Mouse (Mus musculus) lung, embryonic 16.5 days (tissue): ENCODE results near the gene Defb48. TPM values are rescaled to one million over a fixed set of nuclear protein-coding genes. Genes with fewer than 3 reads are reported as not detected.
A peak's percentile ranks its signal among the peaks of the same experiment; 100 is the strongest.

Source experiments
- ATAC-seq: fragments of 200-750 bp; cut with Nextera tagmentation; 2 replicates; pipeline ENCODE4 v1.8.0; 2017; ENCODE audit warnings: low read depth, mild to moderate bottlenecking, moderate library complexity
- H3K27ac ChIP-seq: fragments of 300-500 bp; sonication (generic); 2 replicates; pipeline ENCODE4 v1.5.1; 2014; ENCODE audit warnings: mild to moderate bottlenecking, control low read depth, low read length
- H3K27me3 ChIP-seq: fragments of 300-500 bp; sonication (generic); 2 replicates; pipeline ENCODE4 v1.6.1; 2014; ENCODE audit warnings: low read depth, low read length, mixed read lengths; ENCODE audit not compliant: control insufficient read depth, insufficient read depth
- H3K36me3 ChIP-seq: fragments of 300-500 bp; sonication (generic); 2 replicates; pipeline ENCODE4 v1.6.1; 2014; ENCODE audit warnings: low read length; ENCODE audit not compliant: control insufficient read depth, insufficient read depth
- H3K4me1 ChIP-seq: fragments of 300-500 bp; sonication (generic); replicated peaks from 2 replicates; pipeline ENCODE4 v1.6.1; 2014; ENCODE audit warnings: low read length, mixed read lengths; ENCODE audit not compliant: control insufficient read depth, insufficient read depth
- H3K4me2 ChIP-seq: fragments of 300-500 bp; sonication (generic); 2 replicates; pipeline ENCODE4 v1.6.1; 2014; ENCODE audit warnings: low read depth, low read length, control low read depth
- H3K4me3 ChIP-seq: fragments of 300-500 bp; sonication (generic); 2 replicates; pipeline ENCODE4 v1.5.1; 2014; ENCODE audit warnings: mild to moderate bottlenecking, low read length, control low read depth
- H3K9ac ChIP-seq: fragments of 300-500 bp; sonication (generic); 2 replicates; pipeline ENCODE4 v1.6.1; 2014; ENCODE audit warnings: low read length, control low read depth
- H3K9me3 ChIP-seq: fragments of 300-500 bp; sonication (generic); 2 replicates; pipeline ENCODE4 v1.6.1; 2016; ENCODE audit warnings: low read length; ENCODE audit not compliant: control insufficient read depth
- WGBS: fragments of 180-500 bp; shearing (Covaris S2); extraction: QIAGEN DNeasy Blood & Tissue Kit; methylation state at CpG from one replicate; pipeline ENCODE4 v1.1.7; 2014; 5-methylcytosine and 5-hydroxymethylcytosine counted together
- polyA plus RNA-seq: library from polyadenylated mRNA; unstranded; fragments of >200 nt; fragmentation: Nextera tagmentation; extraction: Ambion mirVana; gene quantifications from 2 replicates; pipeline ENCODE4 v1.2.1, GENCODE M21; 2015

The Defb48 gene
- polyA plus RNA-seq, 1 experiment from 2014 or later, result not detected

GRCm38 (mm10) chr14:62991271-62991670 is 7.0 kb upstream of the Defb48 start:
- 39% methylated on average over 3 of the region's 3 CpGs for WGBS
- no peaks in the 10 kb centered on the region for H3K4me1 ChIP-seq
- 0 out of 2 replicates have a peak, but pooled peaks have one; percentile 47 for ATAC-seq
- no peaks in the 10 kb centered on the region for H3K9me3 ChIP-seq
- H3K27ac ChIP-seq, result no peak overlapping the region
- H3K27me3 ChIP-seq, result no peaks in the 10 kb centered on the region
- no peak overlapping the region for H3K4me2 ChIP-seq
- no peak overlapping the region for H3K4me3 ChIP-seq
- no peak overlapping the region for H3K9ac ChIP-seq
- H3K36me3 ChIP-seq, result no peaks in the 10 kb centered on the region

- 57% methylated on average over 1 of the region's 1 CpGs for WGBS
- H3K27me3 ChIP-seq, result no peaks in the 10 kb centered on the region
- no peak overlapping the region for H3K4me2 ChIP-seq
- no peaks in the 10 kb centered on the region for H3K4me1 ChIP-seq
- no peak overlapping the region for H3K9ac ChIP-seq
- H3K9me3 ChIP-seq, result no peaks in the 10 kb centered on the region
- no peak for ATAC-seq
- no peak overlapping the region for H3K4me3 ChIP-seq
- H3K27ac ChIP-seq, result no peak overlapping the region
- no peaks in the 10 kb centered on the region for H3K36me3 ChIP-seq
Measured at GRCm38 (mm10) chr14:62979815-62980214, 4.5 kb downstream of the Defb48 start.

DNA sequence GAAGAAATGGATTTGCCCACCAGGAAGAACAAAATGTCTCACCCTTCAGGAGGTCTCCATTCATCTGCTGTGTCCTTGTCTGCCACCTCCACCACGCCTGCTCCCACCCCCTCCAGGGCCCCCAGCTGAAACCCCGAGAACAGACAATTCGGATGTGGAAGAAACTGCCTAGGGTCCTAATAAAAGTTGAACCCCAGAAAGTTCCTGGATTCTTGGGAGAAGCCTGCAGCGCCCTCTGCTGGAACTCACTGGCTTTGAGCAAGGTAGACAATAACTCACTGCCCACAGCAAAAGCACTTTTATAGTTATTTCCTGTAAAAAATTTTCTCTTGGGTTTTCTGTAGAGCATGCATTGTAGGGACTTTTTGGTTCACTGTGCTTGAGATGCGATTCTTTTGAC is 9.3 kb downstream of the Defb48 start:
- Histone ChIP-seq H3K9ac (no peak overlapping the region), H3K4me1 (no peaks in the 10 kb centered on the region), H3K27ac (no peak overlapping the region), H3K9me3 (no peaks in the 10 kb centered on the region), H3K4me2 (no peak overlapping the region), H3K27me3 (no peaks in the 10 kb centered on the region), H3K36me3 (no peaks in the 10 kb centered on the region), H3K4me3 (no peak overlapping the region)
- no peak for ATAC-seq
- 9% methylated on average over 5 of the region's 5 CpGs for WGBS

DNA sequence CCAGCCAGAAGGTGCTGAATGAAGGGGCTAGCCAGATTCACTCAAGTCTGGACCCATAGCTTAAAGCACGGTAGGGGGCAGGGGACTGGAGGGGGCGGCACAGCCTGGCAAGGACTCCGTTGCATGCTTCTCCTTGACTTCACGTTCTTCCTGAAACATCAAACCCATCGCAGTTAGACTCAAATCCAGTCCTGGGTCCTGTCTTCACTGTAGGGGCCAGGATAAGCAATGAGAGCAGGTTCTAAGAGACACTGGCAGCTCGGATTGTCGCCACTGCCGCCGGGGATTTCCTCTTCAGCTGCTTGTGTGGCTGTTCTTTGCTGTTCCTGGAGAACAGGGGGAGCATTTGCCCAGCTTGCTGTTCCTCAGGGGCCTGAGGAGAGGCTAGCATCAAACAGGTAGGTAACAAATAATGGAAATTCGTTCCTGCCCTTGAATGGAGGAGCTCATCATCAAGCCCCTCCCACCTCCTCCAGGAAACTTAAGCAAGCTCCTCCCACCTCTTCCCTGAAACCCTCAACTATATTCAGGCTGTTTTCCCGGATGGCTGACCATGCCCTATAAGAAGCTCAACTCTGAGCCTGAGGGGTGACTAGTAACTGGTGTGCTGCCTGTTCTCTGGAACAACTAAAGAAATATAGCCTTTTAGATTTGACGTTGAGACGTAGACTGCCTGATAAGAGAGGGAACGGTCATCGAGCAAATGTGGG is 18.3 kb downstream of the Defb48 start:
- H3K9me3 ChIP-seq, result no peaks in the 10 kb centered on the region
- H3K27me3 ChIP-seq, result no peaks in the 10 kb centered on the region
- no peak overlapping the region for H3K27ac ChIP-seq
- no peaks in the 10 kb centered on the region for H3K36me3 ChIP-seq
- H3K9ac ChIP-seq, result peak overlapping the region; percentile 33; the same call in 1 of the 2 replicates
- 0 out of 2 replicates have a peak, but pooled peaks have one; percentile 15 for ATAC-seq
- no peaks in the 10 kb centered on the region; the same call in 1 of the 2 replicates for H3K4me1 ChIP-seq
- H3K4me3 ChIP-seq, result peak overlapping the region; percentile 35
- 15% methylated on average over 15 of the region's 15 CpGs for WGBS
- peak overlapping the region; percentile 55 for H3K4me2 ChIP-seq

- no peak overlapping the region for H3K9ac ChIP-seq
- no peak overlapping the region for H3K4me2 ChIP-seq
- H3K4me3 ChIP-seq, result no peak overlapping the region
- no peaks in the 10 kb centered on the region for H3K27me3 ChIP-seq
- ATAC-seq, result peak; percentile 36; the same call in 1 of the 2 replicates
- no peaks in the 10 kb centered on the region for H3K9me3 ChIP-seq
- H3K36me3 ChIP-seq, result no peaks in the 10 kb centered on the region
- H3K27ac ChIP-seq, result no peak overlapping the region
- no peaks in the 10 kb centered on the region; the same call in 1 of the 2 replicates for H3K4me1 ChIP-seq
- WGBS, result 83% methylated on average over 5 of the region's 5 CpGs
Measured at GRCm38 (mm10) chr14:62965342-62965741, 19.0 kb downstream of the Defb48 start.

- H3K4me1 ChIP-seq, result no peaks in the 10 kb centered on the region; the same call in 1 of the 2 replicates
- H3K4me3 ChIP-seq, result no peak overlapping the region
- ATAC-seq, result no peak
- no peaks in the 10 kb centered on the region for H3K27me3 ChIP-seq
- no peaks in the 10 kb centered on the region for H3K9me3 ChIP-seq
- 78% methylated on average over 4 of the region's 4 CpGs for WGBS
- H3K9ac ChIP-seq, result no peak overlapping the region
- no peaks in the 10 kb centered on the region for H3K36me3 ChIP-seq
- no peak overlapping the region for H3K27ac ChIP-seq
- H3K4me2 ChIP-seq, result no peak overlapping the region
Measured at GRCm38 (mm10) chr14:62963632-62964031, 20.7 kb downstream of the Defb48 start.

- WGBS, result 86% methylated on average over 9 of the region's 9 CpGs
- Histone ChIP-seq H3K27ac (no peak overlapping the region), H3K4me1 (no peaks in the 10 kb centered on the region), H3K4me3 (no peak overlapping the region), H3K4me2 (no peak overlapping the region), H3K36me3 (no peaks in the 10 kb centered on the region; the same call in none of the 2 replicates), H3K9ac (no peak overlapping the region), H3K9me3 (no peaks in the 10 kb centered on the region), H3K27me3 (no peaks in the 10 kb centered on the region)
- ATAC-seq, result no peak
Measured at GRCm38 (mm10) chr14:62956091-62956490, 28.2 kb downstream of the Defb48 start.

GRCm38 (mm10) chr14:62946794-62947193 is 37.5 kb downstream of the Defb48 start:
- no peak overlapping the region for H3K9ac ChIP-seq
- peaks cover 6% of the 10 kb centered on the region for H3K36me3 ChIP-seq
- no peaks in the 10 kb centered on the region for H3K27me3 ChIP-seq
- H3K9me3 ChIP-seq, result no peaks in the 10 kb centered on the region
- H3K4me1 ChIP-seq, result no peaks in the 10 kb centered on the region
- WGBS, result 90% methylated on average over 3 of the region's 3 CpGs
- H3K4me2 ChIP-seq, result no peak overlapping the region
- no peak overlapping the region for H3K4me3 ChIP-seq
- ATAC-seq, result no peak
- H3K27ac ChIP-seq, result no peak overlapping the region

GRCm38 (mm10) chr14:62940383-62941074 is 43.8 kb downstream of the Defb48 start:
- WGBS, result 55% methylated on average over 14 of the region's 14 CpGs
- Histone ChIP-seq H3K27me3 (no peaks in the 10 kb centered on the region), H3K9me3 (0 out of 2 replicates have a peak, but pooled peaks cover 4% of the 10 kb centered on the region), H3K27ac (no peak overlapping the region), H3K4me3 (no peak overlapping the region), H3K4me2 (no peak overlapping the region), H3K4me1 (no peaks in the 10 kb centered on the region), H3K9ac (no peak overlapping the region), H3K36me3 (peaks cover 10% of the 10 kb centered on the region)
- peak; percentile 49 for ATAC-seq
